Mouse (Mus musculus): Measurements from ENCODE around the gene Bphl. TPM values are rescaled to one million over a fixed set of nuclear protein-coding genes. Genes with fewer than 3 reads are reported as not detected.

Bphl gene
- polyA plus RNA-seq, 1 experiment from 2014 or later, result 42.3 TPM

DNA sequence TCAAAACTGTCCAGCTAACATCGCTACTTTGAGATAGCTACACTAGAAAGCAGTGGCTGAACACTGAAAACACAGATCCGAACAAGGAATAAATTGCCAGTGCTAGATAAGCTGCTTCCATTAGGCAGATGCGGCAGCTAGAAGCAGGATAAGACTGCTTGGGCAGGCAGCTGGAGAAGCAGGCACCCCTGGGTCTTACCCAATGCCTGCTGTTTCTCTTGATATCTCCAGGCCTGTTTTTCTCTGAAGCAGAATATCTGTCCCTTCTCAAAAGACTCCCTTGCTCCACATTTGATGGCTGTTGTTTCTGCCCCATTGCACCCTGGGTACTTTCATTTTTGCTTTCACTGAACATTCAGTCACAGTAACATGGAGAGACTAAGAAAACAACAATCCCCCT is 63.3 kb downstream of the Bphl start:
- Histone ChIP-seq H3K27ac (no peak overlapping the region), H3K4me2 (replicated peaks) (no peak overlapping the region), H3K9ac (no peak overlapping the region), H3K36me3 (no peaks in the 10 kb centered on the region), H3K4me1 (0 out of 2 replicates have a peak, but pooled peaks cover 3% of the 10 kb centered on the region), H3K27me3 (no peaks in the 10 kb centered on the region), H3K9me3 (no peaks in the 10 kb centered on the region), H3K4me3 (no peak overlapping the region)
- no peak for ATAC-seq (ENCODE audit: low FRiP score, low read depth)
- WGBS, result 86% methylated on average over 3 of the region's 3 CpGs

DNA sequence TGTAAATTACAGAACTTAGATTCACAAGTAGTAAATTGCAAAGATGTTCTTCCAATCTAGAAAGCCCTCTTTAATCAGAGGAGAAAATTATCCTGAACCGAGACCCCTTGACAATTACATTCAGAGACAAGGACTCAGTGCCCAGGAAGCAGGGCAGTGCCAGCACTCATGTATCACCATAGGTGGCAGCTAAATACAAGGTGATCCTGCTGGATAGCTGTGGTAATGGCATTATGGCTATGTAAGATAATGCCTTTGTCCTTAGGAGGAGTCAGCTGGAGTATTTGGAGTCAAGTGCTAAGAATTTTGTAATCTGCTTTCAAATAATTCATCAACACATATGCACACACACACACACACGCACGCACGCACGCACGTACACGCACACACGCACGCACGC is 63.9 kb downstream of the Bphl start:
- Histone ChIP-seq H3K4me2 (replicated peaks) (no peak overlapping the region), H3K9me3 (no peaks in the 10 kb centered on the region), H3K9ac (no peak overlapping the region), H3K36me3 (no peaks in the 10 kb centered on the region), H3K4me3 (no peak overlapping the region), H3K27me3 (no peaks in the 10 kb centered on the region), H3K4me1 (0 out of 2 replicates have a peak, but pooled peaks cover 3% of the 10 kb centered on the region), H3K27ac (no peak overlapping the region)
- WGBS, result 92% methylated on average over 10 of the region's 10 CpGs
- no peak for ATAC-seq (ENCODE audit: low FRiP score, low read depth)

DNA sequence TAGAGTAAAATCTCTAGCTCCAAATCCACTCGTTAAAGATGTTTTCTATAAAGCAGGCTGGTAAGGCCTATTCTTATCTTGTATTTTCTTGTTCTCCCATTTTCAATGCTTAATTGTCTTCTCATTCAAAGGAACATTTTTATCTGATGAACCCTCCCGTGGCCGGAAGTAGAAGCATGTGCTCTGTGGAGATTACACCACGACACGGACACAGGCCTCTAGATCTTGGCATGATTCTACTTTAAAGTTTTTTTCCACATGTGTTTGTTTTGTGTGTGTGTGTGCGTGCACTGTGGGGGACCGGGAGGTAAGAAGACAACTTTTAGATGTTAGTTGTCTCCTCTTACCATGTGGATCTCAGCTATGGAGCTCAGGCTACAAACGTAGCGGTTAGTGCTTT is 64.5 kb downstream of the Bphl start:
- WGBS, result 91% methylated on average over 9 of the region's 9 CpGs
- Histone ChIP-seq H3K36me3 (no peaks in the 10 kb centered on the region), H3K27me3 (no peaks in the 10 kb centered on the region), H3K4me1 (no peaks in the 10 kb centered on the region), H3K9ac (no peak overlapping the region), H3K4me3 (no peak overlapping the region), H3K4me2 (replicated peaks) (no peak overlapping the region), H3K27ac (no peak overlapping the region), H3K9me3 (no peaks in the 10 kb centered on the region)
- no peak for ATAC-seq (ENCODE audit: low FRiP score, low read depth)

DNA sequence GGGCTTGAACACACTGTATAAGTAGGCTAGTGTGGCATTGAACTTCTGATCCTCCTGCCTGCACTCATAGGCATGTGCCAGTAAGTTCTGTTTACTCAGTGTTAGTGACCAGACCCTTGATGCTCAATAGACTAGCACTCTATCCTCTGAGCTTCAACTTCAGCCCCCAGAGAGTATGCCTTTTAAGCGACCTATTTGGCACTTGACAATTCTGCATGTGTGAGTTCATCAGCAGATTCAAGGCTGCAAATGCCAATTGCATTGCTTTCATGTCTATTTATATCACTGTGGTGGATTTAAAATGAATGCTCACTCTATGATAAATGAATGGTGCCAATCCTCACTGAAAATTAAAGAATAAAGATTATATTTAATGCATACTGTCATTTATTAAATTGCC is 68.0 kb downstream of the Bphl start:
- Histone ChIP-seq H3K4me2 (replicated peaks) (no peak overlapping the region), H3K27ac (no peak overlapping the region), H3K36me3 (no peaks in the 10 kb centered on the region), H3K9me3 (no peaks in the 10 kb centered on the region), H3K4me3 (no peak overlapping the region), H3K9ac (no peak overlapping the region), H3K27me3 (no peaks in the 10 kb centered on the region), H3K4me1 (no peaks in the 10 kb centered on the region)
- 75% methylated on average over 1 of the region's 1 CpGs for WGBS
- ATAC-seq (ENCODE audit: low FRiP score, low read depth), result no peak

DNA sequence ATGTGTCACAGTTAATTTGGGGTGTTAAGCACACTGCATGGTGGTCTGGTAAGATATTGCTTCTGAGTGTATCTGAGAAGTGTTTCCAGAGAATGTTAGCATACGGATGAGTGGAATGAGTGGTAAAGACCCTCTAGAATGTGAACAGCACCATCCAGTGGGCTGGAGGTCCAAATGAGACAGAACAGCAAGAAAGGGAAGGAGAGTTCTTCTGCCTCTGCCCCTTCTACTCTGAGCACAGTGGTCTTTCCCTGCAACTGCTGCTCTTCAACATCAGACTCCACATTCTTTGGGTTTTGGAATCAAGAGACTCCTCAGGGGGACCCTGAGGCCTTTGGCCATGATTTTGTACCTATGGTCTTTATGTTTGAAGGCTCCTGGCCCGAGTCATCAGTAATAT is 68.9 kb downstream of the Bphl start:
- no peak overlapping the region for H3K4me2 ChIP-seq (replicated peaks)
- no peak overlapping the region for H3K4me3 ChIP-seq
- no peaks in the 10 kb centered on the region for H3K27me3 ChIP-seq
- 86% methylated on average over 2 of the region's 2 CpGs for WGBS
- no peak overlapping the region for H3K9ac ChIP-seq
- no peaks in the 10 kb centered on the region for H3K9me3 ChIP-seq
- H3K36me3 ChIP-seq, result no peaks in the 10 kb centered on the region
- H3K27ac ChIP-seq, result no peak overlapping the region
- H3K4me1 ChIP-seq, result no peaks in the 10 kb centered on the region
- ATAC-seq (ENCODE audit: low FRiP score, low read depth), result no peak

DNA sequence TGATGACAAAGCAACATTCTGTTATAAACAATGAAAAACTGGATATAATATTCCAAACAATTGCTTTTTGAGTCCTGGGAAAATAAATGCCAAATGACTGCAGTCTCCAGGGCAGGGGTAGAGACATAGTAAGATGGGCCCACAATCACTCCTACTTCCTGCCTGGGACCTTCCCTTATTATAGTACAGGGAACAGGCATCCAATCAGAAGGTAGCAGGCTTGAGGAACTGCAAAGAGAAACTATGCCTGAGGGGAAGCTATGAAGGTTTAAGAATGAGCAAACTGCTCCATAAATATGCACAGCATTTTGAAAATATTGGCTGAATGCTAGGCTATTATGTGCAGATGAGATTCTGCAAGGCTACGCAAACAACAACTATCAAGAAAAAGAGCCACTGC is 69.6 kb downstream of the Bphl start:
- no peaks in the 10 kb centered on the region for H3K4me1 ChIP-seq
- H3K27ac ChIP-seq, result no peak overlapping the region
- no peak overlapping the region for H3K4me2 ChIP-seq (replicated peaks)
- H3K9me3 ChIP-seq, result no peaks in the 10 kb centered on the region
- H3K27me3 ChIP-seq, result no peaks in the 10 kb centered on the region
- H3K4me3 ChIP-seq, result no peak overlapping the region
- 91% methylated on average over 1 of the region's 1 CpGs for WGBS
- ATAC-seq (ENCODE audit: low FRiP score, low read depth), result no peak
- H3K9ac ChIP-seq, result no peak overlapping the region
- no peaks in the 10 kb centered on the region for H3K36me3 ChIP-seq

DNA sequence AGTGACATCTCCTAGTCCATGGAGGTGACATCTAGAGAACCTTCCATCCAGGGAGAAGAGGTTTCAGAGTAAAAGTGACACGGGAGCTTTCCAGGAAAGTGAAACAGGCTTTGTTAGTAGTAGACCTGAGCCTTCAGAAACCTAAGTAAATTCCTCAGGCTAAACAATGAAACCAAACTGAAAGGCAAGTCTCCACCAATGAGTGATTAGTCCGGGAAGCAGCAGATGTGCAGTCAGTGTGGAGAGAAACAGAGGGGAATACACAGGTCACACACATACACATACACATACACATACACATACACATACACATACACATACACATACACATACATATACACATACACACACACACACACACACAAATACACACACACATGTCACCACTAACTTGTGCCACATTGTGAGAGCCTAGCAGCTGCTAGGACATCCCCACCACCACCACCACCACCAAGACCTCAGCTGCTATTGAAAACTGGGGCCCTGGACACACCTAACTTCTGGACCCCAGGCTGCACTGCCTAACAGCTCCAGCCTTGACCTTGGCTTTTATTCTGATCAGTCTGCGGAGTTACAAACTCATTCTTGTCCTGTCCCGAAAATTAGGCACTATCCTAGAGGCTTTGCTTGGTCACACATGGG is 71.8 kb downstream of the Bphl start:
- H3K9me3 ChIP-seq, result no peaks in the 10 kb centered on the region
- H3K36me3 ChIP-seq, result no peaks in the 10 kb centered on the region
- H3K27ac ChIP-seq, result no peak overlapping the region
- H3K4me1 ChIP-seq, result no peaks in the 10 kb centered on the region
- WGBS, result 84% methylated on average over 4 of the region's 4 CpGs
- no peak for ATAC-seq (ENCODE audit: low FRiP score, low read depth)
- no peak overlapping the region for H3K9ac ChIP-seq
- H3K4me2 ChIP-seq (replicated peaks), result no peak overlapping the region
- H3K27me3 ChIP-seq, result no peaks in the 10 kb centered on the region
- no peak overlapping the region for H3K4me3 ChIP-seq

- Histone ChIP-seq H3K36me3 (no peaks in the 10 kb centered on the region), H3K4me1 (no peaks in the 10 kb centered on the region), H3K4me3 (no peak overlapping the region), H3K4me2 (replicated peaks) (no peak overlapping the region), H3K9me3 (no peaks in the 10 kb centered on the region), H3K27me3 (no peaks in the 10 kb centered on the region), H3K27ac (no peak overlapping the region), H3K9ac (no peak overlapping the region)
- WGBS, result 68% methylated on average over 4 of the region's 4 CpGs
- no peak for ATAC-seq (ENCODE audit: low FRiP score, low read depth)
Measured at GRCm38 (mm10) chr13:34109677-34110058, 72.3 kb downstream of the Bphl start.

- peak; percentile 51; the same call in 1 of the 2 replicates for ATAC-seq (ENCODE audit: low FRiP score, low read depth)
- no peaks in the 10 kb centered on the region for H3K36me3 ChIP-seq
- no peak overlapping the region for H3K4me2 ChIP-seq (replicated peaks)
- H3K4me3 ChIP-seq, result no peak overlapping the region
- H3K27me3 ChIP-seq, result no peaks in the 10 kb centered on the region
- 61% methylated on average over 5 of the region's 5 CpGs for WGBS
- H3K9ac ChIP-seq, result no peak overlapping the region
- no peaks in the 10 kb centered on the region; the same call in 1 of the 2 replicates for H3K9me3 ChIP-seq
- H3K27ac ChIP-seq, result no peak overlapping the region
- no peaks in the 10 kb centered on the region for H3K4me1 ChIP-seq
Measured at GRCm38 (mm10) chr13:34111019-34111418, 73.6 kb downstream of the Bphl start.

- WGBS, result 76% methylated on average over 3 of the region's 3 CpGs
- no peak for ATAC-seq (ENCODE audit: low FRiP score, low read depth)
- Histone ChIP-seq H3K4me1 (no peaks in the 10 kb centered on the region), H3K27ac (no peak overlapping the region), H3K27me3 (no peaks in the 10 kb centered on the region), H3K4me3 (no peak overlapping the region), H3K4me2 (replicated peaks) (no peak overlapping the region), H3K36me3 (no peaks in the 10 kb centered on the region), H3K9me3 (no peaks in the 10 kb centered on the region; the same call in 1 of the 2 replicates), H3K9ac (no peak overlapping the region)
Measured at GRCm38 (mm10) chr13:34111878-34112277, 74.5 kb downstream of the Bphl start.

DNA sequence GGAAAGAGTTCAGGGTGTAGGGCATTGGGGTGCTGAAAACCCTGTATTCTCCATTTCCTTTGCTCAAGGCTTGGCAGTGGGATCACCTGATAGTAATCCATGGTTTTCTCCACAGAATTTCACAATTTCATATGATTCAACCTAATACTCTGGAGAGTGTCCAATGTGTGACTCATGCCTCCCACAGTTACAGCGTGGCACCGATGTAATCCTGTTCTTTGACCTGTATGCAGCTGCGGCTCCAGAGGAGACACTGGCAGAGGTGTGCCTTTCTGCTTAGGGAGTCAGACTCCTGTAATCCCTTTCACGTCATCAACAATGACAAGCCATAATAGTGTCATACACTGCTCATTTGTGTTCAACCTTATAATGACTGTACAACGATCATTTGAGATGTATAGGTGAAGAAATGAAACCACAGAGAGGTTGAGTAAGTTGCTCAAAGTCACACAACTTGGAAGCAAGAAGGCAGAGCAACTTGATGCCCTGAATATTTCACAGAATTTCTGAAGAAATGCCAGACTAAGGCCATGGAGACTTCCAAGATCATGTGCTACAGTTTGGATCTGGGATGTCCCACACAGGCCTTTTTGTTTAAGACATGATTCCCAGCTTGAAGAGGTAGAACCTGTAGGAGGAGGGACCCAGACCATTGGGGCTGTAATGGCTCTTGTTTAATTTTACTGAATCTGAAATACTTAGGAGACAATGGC is 75.1 kb downstream of the Bphl start:
- no peaks in the 10 kb centered on the region for H3K36me3 ChIP-seq
- H3K4me2 ChIP-seq (replicated peaks), result no peak overlapping the region
- H3K4me1 ChIP-seq, result no peaks in the 10 kb centered on the region
- no peak overlapping the region for H3K27ac ChIP-seq
- no peak overlapping the region for H3K4me3 ChIP-seq
- no peaks in the 10 kb centered on the region; the same call in 1 of the 2 replicates for H3K9me3 ChIP-seq
- ATAC-seq (ENCODE audit: low FRiP score, low read depth), result no peak
- H3K9ac ChIP-seq, result no peak overlapping the region
- H3K27me3 ChIP-seq, result no peaks in the 10 kb centered on the region
- 86% methylated on average over 5 of the region's 5 CpGs for WGBS

DNA sequence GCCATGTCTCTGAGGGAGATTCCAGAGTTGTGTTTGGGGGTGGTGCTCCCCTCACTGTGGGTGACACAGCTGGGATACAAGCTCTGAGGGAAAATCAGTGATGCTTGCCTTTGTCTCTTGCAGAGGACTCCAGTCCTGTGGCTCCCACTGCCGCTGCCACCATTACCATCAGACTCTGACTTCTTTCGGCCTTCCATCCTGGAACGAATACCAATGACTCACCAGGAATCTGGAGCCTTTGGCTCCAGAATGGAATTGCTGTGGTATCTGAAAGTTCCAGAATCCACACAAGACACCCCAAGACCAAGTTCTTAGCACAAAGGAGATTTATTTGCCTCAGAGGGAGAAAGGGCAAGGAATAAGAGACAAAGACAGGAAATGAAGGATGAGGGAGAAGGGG is 75.7 kb downstream of the Bphl start:
- H3K27me3 ChIP-seq, result no peaks in the 10 kb centered on the region
- H3K27ac ChIP-seq, result no peak overlapping the region
- H3K9ac ChIP-seq, result no peak overlapping the region
- no peak for ATAC-seq (ENCODE audit: low FRiP score, low read depth)
- no peak overlapping the region for H3K4me3 ChIP-seq
- H3K36me3 ChIP-seq, result no peaks in the 10 kb centered on the region
- WGBS, result 88% methylated on average over 3 of the region's 3 CpGs
- H3K4me2 ChIP-seq (replicated peaks), result no peak overlapping the region
- no peaks in the 10 kb centered on the region; the same call in 1 of the 2 replicates for H3K9me3 ChIP-seq
- no peaks in the 10 kb centered on the region for H3K4me1 ChIP-seq

DNA sequence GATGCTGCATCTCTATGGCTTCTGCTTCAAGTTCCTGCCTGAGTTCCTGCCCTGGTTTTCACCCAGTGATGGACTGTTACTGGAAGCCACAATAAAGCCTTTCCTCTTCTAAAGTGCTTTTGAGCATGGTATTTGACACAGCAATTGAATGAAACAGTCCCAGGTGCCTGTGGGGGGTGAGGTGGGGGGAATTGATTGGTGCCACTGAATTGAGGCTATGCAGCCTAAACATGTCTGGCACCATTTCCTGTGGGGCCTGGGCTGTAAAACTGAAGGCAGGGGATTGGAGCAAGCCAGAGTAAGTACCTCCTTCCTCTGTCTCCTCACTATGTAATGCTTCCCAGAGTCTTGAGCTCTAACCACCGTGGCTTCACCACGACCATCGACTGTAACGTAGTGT is 77.3 kb downstream of the Bphl start:
- no peak for ATAC-seq (ENCODE audit: low FRiP score, low read depth)
- 62% methylated on average over 4 of the region's 4 CpGs for WGBS

More for the DNA sequence above, 77.3 kb downstream of the Bphl start:
- Histone ChIP-seq H3K4me1 (no peaks in the 10 kb centered on the region), H3K27me3 (no peaks in the 10 kb centered on the region), H3K27ac (no peak overlapping the region), H3K4me3 (no peak overlapping the region), H3K9ac (no peak overlapping the region), H3K36me3 (no peaks in the 10 kb centered on the region), H3K9me3 (no peaks in the 10 kb centered on the region; the same call in 1 of the 2 replicates), H3K4me2 (replicated peaks) (no peak overlapping the region)
